Mouse (Mus musculus): ENCODE results near the gene Gcc2. TPM values are rescaled to one million over a fixed set of nuclear protein-coding genes. Genes with fewer than 3 reads are reported as not detected.

Gene Gcc2
- 10 to 100 TPM; 35.9 to 45.8 TPM for total RNA-seq (2023)

DNA sequence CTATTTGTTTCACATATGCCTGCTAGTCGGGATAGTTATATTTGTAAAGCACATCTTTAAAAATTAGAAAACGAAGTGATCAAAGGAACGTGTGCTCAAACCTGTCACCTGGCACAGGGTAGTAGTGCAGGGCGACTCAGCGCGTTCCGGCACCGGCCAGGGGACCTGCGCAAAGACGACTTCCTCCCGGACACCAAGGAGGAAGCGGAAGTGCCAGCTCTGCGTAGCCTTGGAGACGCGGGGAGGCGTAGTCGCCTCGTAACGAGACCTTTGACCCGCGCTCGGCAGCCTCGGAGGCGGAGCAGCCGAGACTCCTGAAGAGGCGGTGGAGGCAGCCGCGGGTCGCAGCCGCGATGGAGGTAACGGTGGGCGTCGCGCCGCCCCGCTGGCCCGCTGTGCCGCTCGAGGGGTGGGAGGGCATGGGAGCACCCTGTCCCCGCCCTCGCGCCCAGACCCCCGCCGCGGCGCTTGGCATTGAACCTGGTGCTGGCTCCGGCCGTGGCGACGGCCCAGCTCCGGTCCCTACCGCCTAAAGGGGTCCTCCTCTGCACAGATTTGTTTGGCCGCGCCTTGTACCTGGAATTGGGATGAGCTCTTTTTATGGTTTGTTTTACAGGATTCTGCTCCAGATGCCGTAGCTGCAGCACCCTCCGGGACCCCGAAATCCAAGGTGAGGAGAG, at the start of gene Gcc2:
Gene Gcc2, plus strand, starts transcription at position 285 of the 680 bp plus-strand sequence.

DNA sequence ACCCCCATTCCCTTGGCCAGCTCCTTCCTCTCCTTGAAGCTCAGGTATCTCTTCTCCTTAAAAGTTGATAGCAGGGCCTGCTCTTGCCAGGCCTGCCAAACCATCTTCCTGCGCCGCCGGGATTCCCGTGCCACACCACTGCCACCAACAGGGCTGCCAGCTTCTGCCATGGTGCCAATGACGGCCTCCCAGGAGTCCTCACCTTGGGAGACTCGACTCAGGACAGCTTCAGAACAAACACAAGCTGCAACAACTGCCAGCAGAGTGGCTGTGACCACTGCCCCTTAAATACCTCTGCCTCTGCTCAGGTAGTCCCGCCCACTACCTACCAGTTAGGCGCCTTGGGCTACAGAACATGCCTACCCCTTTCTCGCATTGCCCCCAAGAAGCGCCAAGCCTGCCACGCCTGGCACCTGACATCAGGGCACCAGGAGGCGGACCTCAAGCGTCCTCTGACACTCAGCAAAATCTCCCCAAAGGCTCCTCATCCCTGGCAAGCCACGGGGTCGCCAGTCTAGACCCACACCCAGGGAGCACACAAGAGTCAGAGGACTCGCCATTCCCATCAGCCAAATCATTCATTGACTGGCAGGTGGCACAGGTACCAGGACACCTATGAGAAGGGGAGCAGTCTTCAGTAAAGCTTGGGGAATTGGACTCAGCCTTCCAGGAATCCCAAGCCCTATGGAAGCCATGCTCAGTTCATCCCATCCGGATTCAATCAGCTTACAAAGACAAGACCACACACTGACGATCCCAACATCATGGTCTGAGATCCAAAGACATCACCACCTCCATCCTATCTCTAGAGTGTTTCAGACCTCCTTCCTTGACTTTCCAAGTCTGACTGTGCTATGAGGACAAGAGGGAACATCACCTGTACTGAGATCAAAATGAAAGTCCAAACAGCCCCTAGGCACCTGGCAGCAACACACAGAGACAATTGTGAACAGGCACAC, 30.2 kb upstream of the Gcc2 start, which contains the start of gene AW822073:
Gene AW822073, minus strand, starts transcription at position 104 of the 959 bp plus-strand sequence.

DNA sequence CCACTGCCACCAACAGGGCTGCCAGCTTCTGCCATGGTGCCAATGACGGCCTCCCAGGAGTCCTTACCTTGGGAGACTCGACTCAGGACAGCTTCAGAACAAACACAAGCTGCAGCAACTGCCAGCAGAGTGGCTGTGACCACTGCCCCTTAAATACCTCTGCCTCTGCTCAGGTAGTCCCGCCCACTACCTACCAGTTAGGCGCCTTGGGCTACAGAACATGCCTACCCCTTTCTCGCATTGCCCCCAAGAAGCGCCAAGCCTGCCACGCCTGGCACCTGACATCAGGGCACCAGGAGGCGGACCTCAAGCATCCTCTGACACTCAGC, 22.7 kb upstream of the Gcc2 start, which contains the start of gene Duxf3:
Gene Duxf3, minus strand, starts transcription at position 35 of the 329 bp plus-strand sequence.

DNA sequence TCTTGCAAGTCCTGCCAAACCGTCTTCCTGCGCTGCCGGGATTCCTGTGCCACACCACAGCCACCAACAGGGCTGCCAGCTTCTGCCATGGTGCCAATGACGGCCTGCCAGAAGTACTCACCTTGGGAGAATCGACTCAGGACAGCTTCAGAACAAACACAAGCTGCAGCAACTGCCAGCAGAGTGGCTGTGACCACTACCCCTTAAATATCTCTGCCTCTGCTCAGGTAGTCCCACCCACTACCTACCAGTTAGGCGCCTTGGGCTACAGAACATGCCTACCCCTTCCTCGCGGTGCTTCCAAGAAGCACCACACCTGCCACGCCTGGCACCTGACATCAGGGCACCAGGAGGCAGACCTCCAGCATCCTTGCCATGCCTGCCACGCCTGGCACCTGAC, 18.7 kb upstream of the Gcc2 start, which contains the start of gene Gm4981:
Gene Gm4981, minus strand, starts transcription at position 89 of the 400 bp plus-strand sequence.

DNA sequence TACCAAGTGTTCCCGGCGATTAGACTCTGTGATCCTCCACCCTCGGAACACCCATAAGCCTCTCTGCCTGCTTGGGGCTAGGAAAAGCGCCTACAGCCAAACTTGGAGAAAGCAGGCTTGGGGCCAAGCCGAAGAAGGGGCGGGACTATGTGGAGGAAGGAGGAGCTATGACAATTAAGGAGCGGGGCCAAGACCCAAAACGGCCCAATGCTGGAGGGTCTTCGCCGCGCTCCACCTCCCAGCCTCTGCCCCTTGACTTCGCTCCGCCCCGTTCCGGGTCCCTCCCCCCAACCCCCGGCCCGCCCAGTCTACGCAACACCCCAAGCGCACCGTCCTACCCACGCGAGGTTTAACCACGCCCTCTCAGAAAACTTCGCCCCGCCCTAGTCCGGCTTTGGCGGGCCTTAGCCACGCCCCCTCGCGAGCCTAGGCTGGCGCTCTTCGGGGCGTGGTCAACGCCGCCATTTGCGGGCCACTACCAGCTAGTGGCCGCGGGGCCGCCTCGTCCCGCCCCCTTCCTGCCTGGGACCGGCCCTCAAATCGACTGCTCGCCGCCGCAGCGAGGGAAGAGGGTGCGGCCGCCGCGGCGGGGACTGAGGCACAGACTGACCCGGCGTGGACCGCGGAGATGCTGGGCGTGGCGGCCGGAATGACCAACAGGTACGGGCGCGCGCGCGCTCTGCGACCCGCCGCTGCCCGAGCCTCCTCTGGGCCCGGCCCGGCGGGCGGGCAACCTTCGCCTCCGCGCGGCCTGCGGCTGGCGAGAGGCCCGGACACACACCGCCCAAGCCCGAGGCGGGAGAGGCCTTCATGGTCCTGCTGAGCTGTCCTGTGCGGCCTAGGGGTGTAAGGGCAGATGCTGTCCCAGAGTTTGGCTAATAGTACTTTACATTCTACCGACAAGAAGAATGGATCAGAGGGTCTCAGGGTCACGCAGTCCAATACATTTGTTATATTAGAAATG, 68.0 kb downstream of the Gcc2 start, which contains the start of gene Lims1:
Gene Lims1, plus strand, starts transcription at position 439 of the 964 bp plus-strand sequence.

Other genes starting within 250 kb of the Gcc2 start
- gene AW822073, start 30.6 kb upstream of the Gcc2 start, total RNA-seq (2023): not detected
- not detected for gene Duxf3, start 22.8 kb upstream of the Gcc2 start, total RNA-seq (2023)
- not detected for gene Gm4981, start 18.8 kb upstream of the Gcc2 start, total RNA-seq (2023)
- gene Lims1, start 68.0 kb downstream of the Gcc2 start, total RNA-seq (2023): 10 to 100 TPM; 50.3 to 65.8 TPM
- 100 to 1,000 TPM; 175 to 184 TPM for gene Ranbp2, start 191.4 kb downstream of the Gcc2 start, total RNA-seq (2023)
- 1 to 10 TPM; 3.5 to 3.6 TPM for gene Ccdc138, start 242.5 kb downstream of the Gcc2 start, total RNA-seq (2023)